Mouse (Mus musculus) spleen, postnatal 36 days (tissue): Measurements from ENCODE around the gene Abhd16b.

ENCODE experiments used
- DNase-seq, 2 experiments: peaks; one replicate each; pipeline ENCODE4 v3.0.0; 2022; ENCODE audit warnings: low spot score in 2 of 2, mixed read lengths in 1 of 2

Gene Abhd16b

DNA sequence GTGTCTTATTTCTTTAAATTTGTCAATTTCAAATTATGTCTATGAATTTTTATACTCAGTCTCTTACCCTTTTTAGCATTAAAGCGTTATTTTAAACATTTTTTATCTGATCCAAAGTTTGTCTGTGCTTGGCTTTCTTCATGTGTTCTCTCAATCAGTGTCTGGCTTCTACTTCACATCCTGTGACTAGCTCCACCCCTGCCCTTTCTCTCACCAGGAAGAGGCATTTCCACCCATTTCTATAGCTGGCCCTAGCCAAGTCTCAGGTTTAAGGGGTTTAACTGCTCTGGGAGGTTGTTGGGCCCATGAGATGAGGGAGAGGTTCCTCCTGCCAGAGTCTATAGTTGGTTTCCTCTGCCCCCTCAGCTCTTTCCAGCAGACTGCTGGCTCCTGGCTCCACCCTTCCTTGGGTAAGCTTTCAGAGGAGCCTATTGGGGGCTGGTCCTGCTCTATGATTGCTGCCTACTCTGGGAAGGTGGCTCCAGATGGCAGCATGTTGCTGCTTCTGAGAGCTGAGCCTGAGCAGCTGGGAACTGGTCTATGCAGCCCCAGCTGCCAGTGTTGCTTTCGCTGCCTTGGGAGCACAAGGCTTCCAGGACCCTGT lies 44.5 kb downstream of the Abhd16b start:
- no peak for DNase-seq

DNA sequence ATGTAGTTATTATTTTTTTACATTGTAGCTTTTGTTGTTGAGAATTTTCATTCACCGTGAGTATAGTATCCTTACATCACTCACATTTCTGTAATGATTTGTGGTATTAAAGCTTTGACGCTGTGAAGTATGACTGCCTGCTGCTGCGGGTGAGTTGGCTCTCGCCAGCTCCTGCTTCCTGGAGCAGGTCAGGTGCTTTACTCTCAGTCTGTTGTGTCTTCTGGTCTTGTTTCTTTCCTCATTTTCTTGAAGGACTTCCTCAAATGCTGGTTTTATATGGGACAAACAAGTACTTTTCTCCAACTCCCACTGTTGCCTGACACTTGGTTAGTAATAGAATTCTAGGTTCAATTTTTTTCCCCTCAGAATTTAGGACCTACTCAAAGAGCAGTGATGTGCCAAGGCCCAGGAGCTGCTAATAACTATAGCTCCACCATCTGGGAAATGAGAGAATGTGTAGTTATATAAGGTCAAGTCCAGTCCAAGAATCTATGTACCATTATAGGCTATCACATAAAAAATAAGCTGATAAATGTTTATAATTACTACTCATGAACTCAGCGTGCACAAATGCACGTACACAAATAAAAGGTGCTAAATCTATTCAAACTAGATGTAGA lies 48.9 kb downstream of the Abhd16b start:
- DNase-seq, result no peak
